Mouse (Mus musculus) small intestine, adult 2 months (tissue): ENCODE measurements around the gene Sec22a. TPM values are rescaled to one million over a fixed set of nuclear protein-coding genes. Genes with fewer than 3 reads are reported as not detected.
A peak's percentile ranks its signal among the peaks of the same experiment; 100 is the strongest.

Experiments used
- H3K27ac ChIP-seq: fragments of 200-500 bp; 2 replicates; pipeline ENCODE4 v1.5.1; 2012; ENCODE audit warnings: low read depth, low read length, control low read depth, inconsistent platforms; ENCODE audit not compliant: insufficient read depth
- H3K27me3 ChIP-seq: fragments of 200-500 bp; 2 replicates; pipeline ENCODE4 v1.6.1; 2012; ENCODE audit warnings: mild to moderate bottlenecking, moderate library complexity, low read length, inconsistent platforms; ENCODE audit not compliant: control insufficient read depth, insufficient read depth
- H3K36me3 ChIP-seq: fragments of 200-500 bp; 2 replicates; pipeline ENCODE4 v1.6.1; 2012; ENCODE audit warnings: mild to moderate bottlenecking, low read length, control low read depth, inconsistent platforms; ENCODE audit not compliant: control insufficient read depth, insufficient read depth
- H3K4me1 ChIP-seq: fragments of 200-500 bp; 2 replicates; pipeline ENCODE4 v1.6.1; 2012; ENCODE audit warnings: low read length, inconsistent platforms, mixed read lengths; ENCODE audit not compliant: control insufficient read depth, insufficient read depth, insufficient read length
- H3K4me3 ChIP-seq: fragments of 200-500 bp; 2 replicates; pipeline ENCODE4 v1.5.1; 2012; ENCODE audit warnings: low read depth, mild to moderate bottlenecking, control low read depth, inconsistent platforms, low read length, moderate library complexity
- CTCF ChIP-seq: fragments of 200-500 bp; IDR thresholded peaks from 2 replicates; pipeline ENCODE4 v1.5.1; 2012; ENCODE audit warnings: low read depth, mild to moderate bottlenecking, control low read depth, inconsistent platforms, low read length, moderate library complexity, mixed read lengths; ENCODE audit not compliant: insufficient replicate concordance, insufficient read length; ENCODE audit errors: extremely low read depth
- POLR2A ChIP-seq: fragments of 200-500 bp; IDR thresholded peaks from 2 replicates; pipeline ENCODE4 v1.6.1; 2012; ENCODE audit warnings: low read depth, mild to moderate bottlenecking, control low read depth, inconsistent platforms, low read length, moderate library complexity
- WGBS: fragments of 180-500 bp; shearing (Covaris S2); methylation state at CpG from one replicate; pipeline ENCODE4 v1.1.7; 2018; 5-methylcytosine and 5-hydroxymethylcytosine counted together
- polyA plus RNA-seq: library from polyadenylated mRNA; depleted of rRNA; stranded (reverse); fragments of >200 nt; gene quantifications from 2 replicates; pipeline ENCODE4 v1.2.3, GENCODE M21; 2012; rRNA removed

Gene Sec22a
- polyA plus RNA-seq, 1 experiment = 7.0 TPM

- Histone ChIP-seq H3K36me3 (no peaks in the 10 kb centered on the region), H3K4me1 (no peaks in the 10 kb centered on the region), H3K27me3 (no peaks in the 10 kb centered on the region), H3K27ac (no peak overlapping the region), H3K4me3 (no peak overlapping the region)
- WGBS = 78% methylated on average over 2 of the region's 2 CpGs
- TF ChIP-seq CTCF (no peak), POLR2A (no peak)
Measured at GRCm38 (mm10) chr16:35282456-35282855, 81.3 kb downstream of the Sec22a start.

GRCm38 (mm10) chr16:35278166-35278565, 85.6 kb downstream of the Sec22a start:
- 78% methylated on average over 6 of the region's 6 CpGs for WGBS

GRCm38 (mm10) chr16:35272417-35272816, 91.3 kb downstream of the Sec22a start:
- no peak overlapping the region for H3K4me3 ChIP-seq
- no peaks in the 10 kb centered on the region for H3K27me3 ChIP-seq
- H3K4me1 ChIP-seq = 0 out of 2 replicates have a peak, but pooled peaks cover 2% of the 10 kb centered on the region
- H3K27ac ChIP-seq = no peak overlapping the region
- no peaks in the 10 kb centered on the region for H3K36me3 ChIP-seq
- no peak for TF ChIP-seq POLR2A
- TF ChIP-seq CTCF = no peak
- WGBS = 73% methylated on average over 4 of the region's 4 CpGs

More at GRCm38 (mm10) chr16:35278166-35278565, 85.6 kb downstream of the Sec22a start:
- no peak overlapping the region for H3K27ac ChIP-seq
- H3K36me3 ChIP-seq = no peaks in the 10 kb centered on the region
- no peaks in the 10 kb centered on the region for H3K4me1 ChIP-seq
- H3K27me3 ChIP-seq = no peaks in the 10 kb centered on the region
- H3K4me3 ChIP-seq = no peak overlapping the region
- TF ChIP-seq POLR2A = no peak
- TF ChIP-seq CTCF = no peak

GRCm38 (mm10) chr16:35271572-35271971, 92.1 kb downstream of the Sec22a start:
- H3K27me3 ChIP-seq = no peaks in the 10 kb centered on the region
- H3K4me1 ChIP-seq = 0 out of 2 replicates have a peak, but pooled peaks cover 2% of the 10 kb centered on the region
- no peak overlapping the region for H3K4me3 ChIP-seq
- H3K27ac ChIP-seq = no peak overlapping the region
- TF ChIP-seq POLR2A = no peak
- TF ChIP-seq CTCF = no peak
- H3K36me3 ChIP-seq = no peaks in the 10 kb centered on the region
- 39% methylated on average over 4 of the region's 4 CpGs for WGBS

- Histone ChIP-seq H3K4me3 (no peak overlapping the region), H3K27me3 (no peaks in the 10 kb centered on the region), H3K4me1 (0 out of 2 replicates have a peak, but pooled peaks cover 2% of the 10 kb centered on the region), H3K27ac (no peak overlapping the region), H3K36me3 (no peaks in the 10 kb centered on the region)
- TF ChIP-seq CTCF = no peak
- TF ChIP-seq POLR2A = no peak
- WGBS = 77% methylated on average over 6 of the region's 6 CpGs
Measured at GRCm38 (mm10) chr16:35270945-35271344, 92.8 kb downstream of the Sec22a start.

GRCm38 (mm10) chr16:35270353-35270934, 93.3 kb downstream of the Sec22a start:
- Histone ChIP-seq H3K27me3 (no peaks in the 10 kb centered on the region), H3K4me1 (0 out of 2 replicates have a peak, but pooled peaks cover 2% of the 10 kb centered on the region), H3K36me3 (no peaks in the 10 kb centered on the region), H3K27ac (no peak overlapping the region), H3K4me3 (no peak overlapping the region)
- no peak for TF ChIP-seq POLR2A
- peak; percentile 85; the same call in 1 of the 2 replicates for TF ChIP-seq CTCF
- 36% methylated on average over 10 of the region's 10 CpGs for WGBS

Other genes with a start within 250 kb of the Sec22a start
- 12.3 and 13.0 TPM in 2 replicates for gene Adcy5, start 209.0 kb downstream of the Sec22a start, polyA plus RNA-seq
- gene Pdia5, start 127.0 kb upstream of the Sec22a start, polyA plus RNA-seq = 6.6 and 7.2 TPM in 2 replicates
- gene Sema5b, start 177.2 kb upstream of the Sec22a start, polyA plus RNA-seq = 0.46 and 0.49 TPM in 2 replicates